ENCODE assay signal across 8 mouse cellular contexts in genomic region chr5:44268524-44268923, GRCm38 (mm10). TPM values are rescaled to one million over a fixed set of nuclear protein-coding genes. Genes with fewer than 3 reads are reported as not detected.
DNase-seq lines count a peak whose midpoint lies in the region; ATAC-seq and TF ChIP-seq lines count a peak whose summit lies in the region.
"Not testable (repeated sequence)": the region's sequence is repeated elsewhere in the genome, so short reads cannot be mapped to it uniquely, and the experiment has no call there.

No protein-coding gene starts in this region.

- not testable (repeated sequence) for H3K4me1 ChIP-seq in forebrain, postnatal 0 days (ENCODE audit: insufficient read depth); intestine, postnatal 0 days (replicated peaks; ENCODE audit: control insufficient read depth, insufficient read depth, low read length)

- 44% methylated on average over 2 of the region's 3 CpGs for WGBS in forebrain, postnatal 0 days
- 35% methylated on average over 2 of the region's 3 CpGs for WGBS in intestine, postnatal 0 days

- TF ChIP-seq CTCF in forebrain, postnatal 0 days (IDR thresholded peaks at IDR 0.05; ENCODE audit: low read depth), result peak; percentile 68
- TF ChIP-seq CTCF in intestine, postnatal 0 days (IDR thresholded peaks at IDR 0.05; ENCODE audit: low read depth), result peak; percentile 65

- not testable (repeated sequence) for H3K27me3 ChIP-seq in forebrain, postnatal 0 days (ENCODE audit: insufficient read depth, low read length); intestine, postnatal 0 days (replicated peaks; ENCODE audit: control insufficient read depth, insufficient read depth, low read length)

- H3K36me3 ChIP-seq in forebrain, postnatal 0 days (ENCODE audit: insufficient read depth); intestine, postnatal 0 days (ENCODE audit: control insufficient read depth, insufficient read depth): not testable (repeated sequence)

- peak; percentile 24 for DNase-seq in ES-CJ7 (ENCODE audit: low read depth, low spot score)
- DNase-seq in brain, adult 2 months (ENCODE audit: low read depth, low spot score), result peak; percentile 85
- peak; percentile 70 to 74 for DNase-seq in cerebellum, postnatal 14 days
- peak; percentile 75 for DNase-seq in forebrain, postnatal 0 days
- DNase-seq in left cerebral cortex, adult 18-20 months (ENCODE audit: low spot score in 2 of 2), result peak; percentile 27 to 31
- peak; percentile 41 for DNase-seq in telencephalon, adult 2 months (ENCODE audit: low read depth, low spot score)

- not testable (repeated sequence) for H3K9ac ChIP-seq in forebrain, postnatal 0 days; intestine, postnatal 0 days (ENCODE audit: low read depth, low read length)

- not testable (repeated sequence) for H3K4me2 ChIP-seq in forebrain, postnatal 0 days (ENCODE audit: low read depth); intestine, postnatal 0 days (replicated peaks; ENCODE audit: low read depth)

- not testable (repeated sequence) for H3K4me3 ChIP-seq in forebrain, postnatal 0 days (ENCODE audit: low read depth, low read length); intestine, postnatal 0 days (ENCODE audit: low read depth, low read length)

- H3K9me3 ChIP-seq in forebrain, postnatal 0 days (ENCODE audit: low read length); intestine, postnatal 0 days (ENCODE audit: control insufficient read depth): not testable (repeated sequence)

- H3K27ac ChIP-seq in forebrain, postnatal 0 days (ENCODE audit: low read depth, low read length); intestine, postnatal 0 days (ENCODE audit: low read depth, low read length): not testable (repeated sequence)

- ATAC-seq in forebrain, postnatal 0 days, result peak; percentile 36; the same call in 1 of the 2 replicates
- not testable (repeated sequence) for ATAC-seq in intestine, postnatal 0 days
- ATAC-seq in megakaryocyte progenitor cell, adult 5-6 weeks (replicated peaks; ENCODE audit: poor library complexity), result 0 out of 2 replicates have a peak, but pooled peaks have one; percentile 52

RNA-seq across cellular contexts. Expression of gene Tapt1, which starts 42.1 kb away (rescaled TPM):
- total RNA-seq in forebrain, postnatal 0 days (2014; rRNA removed), result 53.8 and 70.5 TPM in 2 replicates
- 14.1 and 19.1 TPM in 2 replicates for polyA plus RNA-seq in forebrain, postnatal 0 days (2015; fragmentation: Nextera tagmentation; extraction: Ambion mirVana)
- polyA plus RNA-seq in intestine, postnatal 0 days (2015; fragmentation: Nextera tagmentation; extraction: Ambion mirVana), result 14.1 TPM in 2 replicates
- 10 to 100 TPM; 46.9 to 50.3 TPM for total RNA-seq in left cerebral cortex, adult 18-20 months (2021)
- total RNA-seq in megakaryocyte progenitor cell, adult 5-6 weeks (2015), result 60.7 and 72.6 TPM in 2 replicates
- total RNA-seq in megakaryocyte progenitor cell, adult 5-6 weeks (2017), result 68.6 and 75.2 TPM in 2 replicates

Comparison
In these comparisons a context has a peak if more than half of its experiments do, and no peak if none do; other contexts are left out.
1. DNase-seq: peak in every context shown above with its lines; median percentile 85 in brain, adult 2 months; 75 in forebrain, postnatal 0 days; 72 in cerebellum, postnatal 14 days; 41 in telencephalon, adult 2 months; 29 in left cerebral cortex, adult 18-20 months; 24 in ES-CJ7.